Mouse (Mus musculus) bone marrow, adult 2 months (tissue): ENCODE data around the gene Pnmal2. TPM values are rescaled to one million over a fixed set of nuclear protein-coding genes. Genes with fewer than 3 reads are reported as not detected.

Experiments
- H3K27ac ChIP-seq: fragments of 200-500 bp; 2 replicates; pipeline ENCODE4 v1.5.1; 2012; ENCODE audit warnings: low read depth, mild to moderate bottlenecking, control low read depth, inconsistent platforms, low read length; ENCODE audit not compliant: control insufficient read depth, poor library complexity, insufficient read depth
- H3K4me1 ChIP-seq: fragments of 200-500 bp; 2 replicates; pipeline ENCODE4 v1.6.1; 2011; ENCODE audit warnings: low read length; ENCODE audit not compliant: control insufficient read depth, insufficient read depth
- H3K4me3 ChIP-seq: fragments of 200-500 bp; replicated peaks from 2 replicates; pipeline ENCODE3; 2011; ENCODE audit warnings: mild to moderate bottlenecking, low read depth, low read length, control low read depth; ENCODE audit not compliant: control insufficient read depth
- CTCF ChIP-seq: fragments of 200-500 bp; IDR thresholded peaks from 2 replicates; pipeline ENCODE4 v1.5.1; 2011; ENCODE audit warnings: low read length, control low read depth; ENCODE audit not compliant: control insufficient read depth, insufficient read depth
- POLR2A ChIP-seq: fragments of 200-500 bp; IDR thresholded peaks from 2 replicates; pipeline ENCODE4 v1.6.1; 2011; ENCODE audit warnings: low read depth, mild to moderate bottlenecking, control low read depth, low read length, borderline replicate concordance; ENCODE audit not compliant: control insufficient read depth
- WGBS: fragments of 180-500 bp; shearing (Covaris S2); methylation state at CpG from one replicate; pipeline ENCODE4 v1.1.7; 2018; 5-methylcytosine and 5-hydroxymethylcytosine counted together
- polyA plus RNA-seq: library from polyadenylated mRNA; stranded (reverse); fragments of >200 nt; gene quantifications from 2 replicates; pipeline ENCODE4 v1.2.4, GENCODE M21; 2011; ENCODE audit warnings: low replicate concordance; ENCODE audit not compliant: missing spikeins, insufficient read depth, insufficient read length

The Pnmal2 gene
- polyA plus RNA-seq, 1 experiment = not detected

DNA sequence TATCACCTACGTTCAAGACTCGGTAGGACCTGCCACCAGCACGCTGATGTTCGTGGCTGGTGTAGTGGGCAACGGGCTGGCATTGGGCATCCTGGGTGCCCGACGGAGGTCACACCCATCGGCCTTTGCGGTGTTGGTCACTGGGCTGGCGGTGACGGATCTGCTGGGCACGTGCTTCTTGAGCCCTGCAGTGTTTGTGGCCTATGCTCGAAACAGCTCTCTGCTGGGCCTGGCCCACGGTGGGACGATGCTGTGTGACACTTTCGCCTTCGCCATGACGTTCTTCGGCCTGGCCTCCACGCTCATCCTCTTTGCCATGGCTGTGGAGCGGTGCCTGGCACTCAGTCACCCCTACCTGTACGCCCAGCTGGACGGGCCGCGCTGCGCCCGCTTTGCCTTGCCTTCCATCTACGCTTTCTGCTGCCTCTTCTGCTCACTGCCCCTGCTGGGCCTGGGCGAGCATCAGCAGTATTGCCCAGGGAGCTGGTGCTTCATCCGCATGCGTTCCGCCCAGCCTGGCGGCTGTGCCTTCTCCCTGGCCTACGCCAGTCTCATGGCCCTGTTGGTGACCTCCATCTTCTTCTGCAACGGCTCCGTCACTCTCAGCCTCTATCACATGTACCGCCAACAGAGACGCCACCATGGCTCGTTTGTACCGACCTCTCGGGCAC lies 37.5 kb upstream of the Pnmal2 start:
- Histone ChIP-seq H3K4me1 (peaks cover 20% of the 10 kb centered on the region), H3K4me3 (peak overlapping the region; percentile 66), H3K27ac (peak overlapping the region; percentile 92)
- 85% methylated on average over 41 of the region's 41 CpGs for WGBS
- no peak for TF ChIP-seq CTCF
- 0 out of 2 replicates have a peak, but pooled peaks have one; percentile 8 for TF ChIP-seq POLR2A

- Histone ChIP-seq H3K4me1 (peaks cover 16% of the 10 kb centered on the region), H3K27ac (peak overlapping the region; percentile 92), H3K4me3 (peak overlapping the region; percentile 66)
- no peak for TF ChIP-seq CTCF
- no peak for TF ChIP-seq POLR2A
- WGBS = 20% methylated on average over 7 of the region's 7 CpGs
These were observed 36.6 kb upstream of the Pnmal2 start for GRCm38 (mm10) chr7:16907842-16908241.

GRCm38 (mm10) chr7:16908367-16908766 lies 36.1 kb upstream of the Pnmal2 start:
- Histone ChIP-seq H3K4me1 (peaks cover 15% of the 10 kb centered on the region), H3K27ac (peak overlapping the region; percentile 92), H3K4me3 (peak overlapping the region; percentile 64)
- 4% methylated on average over 11 of the region's 11 CpGs for WGBS
- no peak for TF ChIP-seq POLR2A
- no peak for TF ChIP-seq CTCF

DNA sequence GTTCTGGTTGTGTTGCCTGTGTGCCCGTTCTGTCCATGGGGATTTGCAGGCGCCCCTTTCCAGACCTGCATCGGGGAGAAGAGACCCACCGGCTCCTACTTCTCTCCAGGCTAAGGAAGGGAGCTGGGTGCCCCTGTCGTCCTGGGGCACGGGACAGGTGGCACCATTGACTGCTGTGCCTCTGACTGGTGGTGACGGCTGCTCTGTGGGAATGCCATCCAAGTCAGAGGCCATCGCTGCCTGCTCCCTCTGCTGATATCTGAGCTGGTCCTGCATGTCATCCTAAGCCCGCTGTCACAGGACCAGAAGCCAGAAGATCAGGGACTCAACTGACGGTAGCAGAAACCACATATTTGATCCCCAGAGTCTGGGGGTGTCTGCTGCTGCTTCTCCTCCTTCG lies 35.6 kb upstream of the Pnmal2 start:
- Histone ChIP-seq H3K27ac (peak overlapping the region; percentile 92), H3K4me3 (peak overlapping the region; percentile 64), H3K4me1 (peaks cover 15% of the 10 kb centered on the region)
- 30% methylated on average over 11 of the region's 11 CpGs for WGBS
- TF ChIP-seq POLR2A (0 out of 2 replicates have a peak, but pooled peaks have one; percentile 26), CTCF (no peak)

GRCm38 (mm10) chr7:16909909-16910308 lies 34.6 kb upstream of the Pnmal2 start:
- no peak for TF ChIP-seq POLR2A
- TF ChIP-seq CTCF = no peak
- H3K4me3 ChIP-seq = peak overlapping the region; percentile 4
- WGBS = 6% methylated on average over 10 of the region's 10 CpGs
- H3K4me1 ChIP-seq = peaks cover 13% of the 10 kb centered on the region
- H3K27ac ChIP-seq = peak overlapping the region; percentile 92

GRCm38 (mm10) chr7:16911904-16912303 lies 32.6 kb upstream of the Pnmal2 start:
- no peak for TF ChIP-seq POLR2A
- no peak for TF ChIP-seq CTCF
- Histone ChIP-seq H3K27ac (peak overlapping the region; percentile 18; the same call in 1 of the 2 replicates), H3K4me3 (no peak overlapping the region), H3K4me1 (peaks cover 8% of the 10 kb centered on the region)
- 40% methylated on average over 3 of the region's 3 CpGs for WGBS

DNA sequence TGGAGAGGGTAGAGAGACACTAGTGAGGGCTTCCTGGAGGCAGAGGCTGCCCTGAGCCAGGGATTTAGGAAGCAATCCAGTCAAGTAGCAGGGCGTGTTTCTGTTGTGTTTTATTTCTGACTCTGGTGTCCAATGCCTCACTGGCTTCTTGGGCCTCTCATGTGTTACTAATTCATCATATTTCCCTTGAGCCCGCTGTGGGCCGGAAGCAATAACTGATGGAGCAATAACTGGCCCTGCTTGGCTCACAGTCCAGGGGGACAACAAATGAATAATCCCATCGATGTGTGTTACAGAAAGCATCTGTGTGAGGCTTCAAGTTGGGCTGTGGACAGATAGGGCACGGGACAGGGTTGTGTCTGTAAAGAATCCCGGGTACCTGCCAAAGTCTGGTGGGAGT lies 32.1 kb upstream of the Pnmal2 start:
- WGBS = 48% methylated on average over 6 of the region's 6 CpGs
- H3K27ac ChIP-seq = peak overlapping the region; percentile 18; the same call in 1 of the 2 replicates
- H3K4me1 ChIP-seq = peaks cover 3% of the 10 kb centered on the region
- H3K4me3 ChIP-seq = no peak overlapping the region
- TF ChIP-seq POLR2A (no peak), CTCF (no peak)

DNA sequence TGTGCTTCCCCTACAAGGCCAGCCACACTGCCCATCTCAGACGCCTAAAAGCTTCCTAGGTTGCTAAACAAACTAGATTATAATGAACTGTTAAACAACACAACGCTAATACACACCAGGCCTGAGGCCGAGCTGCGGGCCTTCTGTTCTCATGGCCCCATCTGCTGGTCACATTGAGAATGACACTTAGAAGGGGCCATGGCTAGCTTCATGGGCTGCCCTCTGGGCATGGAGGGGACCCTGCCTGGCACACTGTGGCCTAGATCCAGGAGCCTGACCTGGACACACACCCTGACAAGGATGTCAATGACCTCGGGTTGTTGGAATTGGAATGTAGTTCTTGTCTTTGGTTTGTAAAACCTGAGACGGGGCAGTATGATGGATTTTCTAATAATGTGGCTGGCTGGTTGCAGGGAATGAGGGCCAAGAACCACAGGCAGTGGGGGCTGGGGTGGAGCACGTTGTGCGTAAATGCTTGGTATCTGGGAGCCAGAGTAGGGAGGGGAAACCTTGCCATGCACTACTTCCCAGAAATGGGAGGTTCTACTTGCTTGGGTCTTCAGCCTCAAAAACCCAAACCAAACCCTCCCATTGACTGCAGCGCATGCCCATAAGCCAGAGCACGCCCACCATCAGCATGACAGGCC lies 30.6 kb upstream of the Pnmal2 start:
- 32% methylated on average over 10 of the region's 10 CpGs for WGBS
- TF ChIP-seq CTCF = peak; percentile 89
- TF ChIP-seq POLR2A = no peak
- Histone ChIP-seq H3K4me1 (peaks cover 2% of the 10 kb centered on the region; the same call in 1 of the 2 replicates), H3K4me3 (no peak overlapping the region), H3K27ac (no peak overlapping the region)
